Mouse (Mus musculus): ENCODE measurements around the gene Ube2f.

DNA sequence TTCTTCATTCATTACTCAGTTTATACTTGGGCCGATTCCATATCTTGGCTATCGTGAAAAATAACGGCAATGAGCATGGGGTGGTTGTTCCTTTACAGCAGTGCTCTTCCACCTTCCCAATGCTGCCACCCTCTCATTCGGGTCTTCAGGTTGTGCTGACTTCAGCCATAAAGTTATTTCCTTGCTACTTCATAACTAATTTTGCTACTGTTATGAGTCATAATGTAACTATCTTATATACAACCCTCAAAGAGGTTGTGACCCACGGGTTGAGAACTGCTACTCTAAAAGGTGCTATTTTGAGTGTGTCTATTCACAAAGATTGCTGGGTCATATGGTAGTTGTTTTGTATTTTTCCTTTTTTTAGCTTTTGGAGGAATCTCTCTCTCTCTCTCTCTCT is 9.7 kb downstream of the Ube2f start:
- no peak for TF ChIP-seq EP300 (IDR thresholded peaks at IDR 0.05; ENCODE audit: low read depth)
- TF ChIP-seq CTCF (IDR thresholded peaks at IDR 0.05; ENCODE audit: low read depth): no peak

Data from liver, postnatal 0 days (tissue).